Mouse (Mus musculus): ENCODE results near the gene Pknox1.

GRCm38 (mm10) chr17:31646199-31647002 is 81.9 kb downstream of the Pknox1 start:
- TF ChIP-seq CTCF (IDR thresholded peaks at IDR 0.05; ENCODE audit: control insufficient read depth, insufficient read depth, low read length) (no peak), POLR2A (IDR thresholded peaks at IDR 0.05; ENCODE audit: borderline replicate concordance, control insufficient read depth, low read depth, low read length) (no peak)

Measured in bone marrow, adult 2 months (tissue).